In the genomic region with DNA sequence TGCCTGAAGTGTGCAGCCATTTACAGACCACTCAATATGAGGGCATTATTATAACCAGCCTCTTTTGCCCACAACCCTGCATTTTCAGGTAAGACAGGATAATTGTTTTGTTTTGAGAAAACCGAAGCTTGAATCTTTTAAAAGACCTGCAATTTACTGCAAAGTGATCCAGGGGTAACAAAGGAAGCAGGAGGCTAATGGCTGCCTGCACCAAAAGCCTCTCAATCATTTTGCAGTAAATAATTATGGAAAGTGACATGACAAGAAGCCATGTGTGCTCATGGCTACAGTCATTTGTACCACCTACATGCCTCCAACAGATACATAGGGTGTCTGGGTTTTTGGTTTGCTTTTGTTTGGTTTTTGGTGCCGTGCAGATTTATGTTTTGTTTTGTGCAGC, we compare ENCODE assay signal across 8 mouse cellular contexts. TPM values are rescaled to one million over a fixed set of nuclear protein-coding genes. Genes with fewer than 3 reads are reported as not detected.
A peak's percentile ranks its signal among the peaks of the same experiment; 100 is the strongest.
DNase-seq lines count a peak whose midpoint lies in the region; ATAC-seq and TF ChIP-seq lines count a peak whose summit lies in the region.
"Had no signal": no experiment of that assay in that cellular context is flagged by ENCODE, and none has a peak within 500 bp of the region (broad histone marks: within the 10 kb centered on the region; RNA-seq: fewer than 3 reads in every experiment).

No protein-coding gene starts in this region.

- 0 out of 2 replicates have a peak, but pooled peaks cover 3% of the 10 kb centered on the region for H3K36me3 ChIP-seq in lung, postnatal 0 days (ENCODE audit: insufficient read depth, low read length)
- peaks cover 13% of the 10 kb centered on the region for H3K36me3 ChIP-seq in forebrain, embryonic 15.5 days
- H3K36me3 ChIP-seq in liver, embryonic 12.5 days: peaks cover 66% of the 10 kb centered on the region
- H3K36me3 ChIP-seq in stomach, postnatal 0 days (ENCODE audit: control insufficient read depth, insufficient read depth, low read length): no peaks in the 10 kb centered on the region; the same call in none of the 2 replicates

- no peak for TF ChIP-seq EP300 in lung, postnatal 0 days (IDR thresholded peaks at IDR 0.05)
- TF ChIP-seq EP300 in stomach, postnatal 0 days (optimal IDR thresholded peaks at IDR 0.05): no peak

- no peak overlapping the region; the same call in 1 of the 2 replicates for H3K9ac ChIP-seq in lung, postnatal 0 days (replicated peaks; ENCODE audit: low read depth)
- H3K9ac ChIP-seq in forebrain, embryonic 15.5 days (replicated peaks): peak overlapping the region; percentile 38
- peak overlapping the region; percentile 98; the same call in 1 of the 2 replicates for H3K9ac ChIP-seq in liver, embryonic 12.5 days
- no peak overlapping the region for H3K9ac ChIP-seq in stomach, postnatal 0 days (ENCODE audit: low read length)

- H3K4me2 ChIP-seq in lung, postnatal 0 days (replicated peaks; ENCODE audit: low read depth, low read length): peak overlapping the region; percentile 83
- H3K4me2 ChIP-seq in forebrain, embryonic 15.5 days (replicated peaks): peak overlapping the region; percentile 83
- peak overlapping the region; percentile 93 for H3K4me2 ChIP-seq in liver, embryonic 12.5 days
- peak overlapping the region; percentile 86 for H3K4me2 ChIP-seq in stomach, postnatal 0 days (replicated peaks; ENCODE audit: low read depth)

- 0 out of 2 replicates have a peak overlapping the region, but pooled peaks have one; percentile 86 for H3K4me3 ChIP-seq in lung, postnatal 0 days (ENCODE audit: low read depth, low read length)
- H3K4me3 ChIP-seq in forebrain, embryonic 15.5 days: peak overlapping the region; percentile 99
- H3K4me3 ChIP-seq in liver, embryonic 12.5 days: peak overlapping the region; percentile 34
- H3K4me3 ChIP-seq in stomach, postnatal 0 days (ENCODE audit: low read depth, low read length): peak overlapping the region; percentile 23

- H3K9me3 ChIP-seq in lung, postnatal 0 days (ENCODE audit: low read length): no peaks in the 10 kb centered on the region
- H3K9me3 ChIP-seq in forebrain, embryonic 15.5 days: no peaks in the 10 kb centered on the region
- no peaks in the 10 kb centered on the region for H3K9me3 ChIP-seq in liver, embryonic 12.5 days (replicated peaks)
- H3K9me3 ChIP-seq in stomach, postnatal 0 days (ENCODE audit: control insufficient read depth, low read length): no peaks in the 10 kb centered on the region

- H3K27ac ChIP-seq in lung, postnatal 0 days (ENCODE audit: low read length): no peak overlapping the region
- H3K27ac ChIP-seq in forebrain, embryonic 15.5 days (replicated peaks): peak overlapping the region; percentile 49; the same call in 1 of the 2 replicates
- H3K27ac ChIP-seq in liver, embryonic 12.5 days: 0 out of 2 replicates have a peak overlapping the region, but pooled peaks have one; percentile 25
- H3K27ac ChIP-seq in stomach, postnatal 0 days (replicated peaks): 0 out of 2 replicates have a peak overlapping the region, but pooled peaks have one; percentile 30

- WGBS in lung, postnatal 0 days: 43% methylated on average over 2 of the region's 2 CpGs
- WGBS in forebrain, embryonic 15.5 days: 32% methylated on average over 2 of the region's 2 CpGs
- WGBS in liver, embryonic 12.5 days (ENCODE audit: insufficient replicate concordance): 76% methylated on average over 2 of the region's 2 CpGs
- WGBS in stomach, postnatal 0 days: 33% methylated on average over 2 of the region's 2 CpGs

- no peak for ATAC-seq in lung, postnatal 0 days
- no peak for ATAC-seq in forebrain, embryonic 15.5 days (replicated peaks)
- ATAC-seq in liver, embryonic 12.5 days: no peak
- ATAC-seq in stomach, postnatal 0 days (ENCODE audit: low FRiP score, low TSS enrichment): no peak

- no peak for TF ChIP-seq CTCF in lung, postnatal 0 days (IDR thresholded peaks at IDR 0.05)
- no peak for TF ChIP-seq CTCF in stomach, postnatal 0 days (IDR thresholded peaks at IDR 0.05; ENCODE audit: low read depth)

- DNase-seq in lung, postnatal 0 days (ENCODE audit: low spot score): no peak
- no peak for DNase-seq in lung, postnatal 4 days
- DNase-seq in stomach, postnatal 0 days (ENCODE audit: low spot score): no peak
- no peak for DNase-seq in adrenal gland, postnatal 36 days
- DNase-seq in frontal cortex, postnatal 36 days (ENCODE audit: low spot score in 2 of 2): no peak
- DNase-seq: thymus, postnatal 14 days had no signal

- H3K27me3 ChIP-seq in lung, postnatal 0 days (replicated peaks; ENCODE audit: insufficient read depth, low read length): no peaks in the 10 kb centered on the region
- no peaks in the 10 kb centered on the region for H3K27me3 ChIP-seq in forebrain, embryonic 15.5 days
- H3K27me3 ChIP-seq in liver, embryonic 12.5 days (replicated peaks): no peaks in the 10 kb centered on the region
- no peaks in the 10 kb centered on the region for H3K27me3 ChIP-seq in stomach, postnatal 0 days (ENCODE audit: control insufficient read depth, insufficient read depth, low read length)

- peaks cover 24% of the 10 kb centered on the region; the same call in 1 of the 2 replicates for H3K4me1 ChIP-seq in lung, postnatal 0 days (ENCODE audit: insufficient read depth, low read depth, low read length)
- peaks cover 69% of the 10 kb centered on the region for H3K4me1 ChIP-seq in forebrain, embryonic 15.5 days
- peaks cover 55% of the 10 kb centered on the region for H3K4me1 ChIP-seq in liver, embryonic 12.5 days
- peaks cover 5% of the 10 kb centered on the region; the same call in 1 of the 2 replicates for H3K4me1 ChIP-seq in stomach, postnatal 0 days (replicated peaks; ENCODE audit: control insufficient read depth, insufficient read depth)

RNA-seq across cellular contexts. Expression of a gene that starts 4.7 kb away (rescaled TPM):
- 21.4 and 25.5 TPM in 2 replicates for polyA plus RNA-seq in lung, postnatal 0 days (2015; fragmentation: Nextera tagmentation; extraction: Ambion mirVana)
- polyA plus RNA-seq in forebrain, embryonic 15.5 days (2015; fragmentation: Nextera tagmentation; extraction: Ambion mirVana): 13.5 and 14.8 TPM in 2 replicates
- 11.2 and 11.6 TPM in 2 replicates for polyA plus RNA-seq in liver, embryonic 12.5 days (2016; fragmentation: Nextera tagmentation; extraction: Ambion mirVana)
- 17.5 and 19.6 TPM in 2 replicates for polyA plus RNA-seq in stomach, postnatal 0 days (2015; fragmentation: Nextera tagmentation; extraction: Ambion mirVana)
- total RNA-seq in adrenal gland, postnatal 36 days (2021): 10 to 100 TPM; 72.5 to 82.2 TPM

RNA-seq across cellular contexts. Expression of a gene that starts 26.8 kb away (rescaled TPM):
- polyA plus RNA-seq in lung, postnatal 0 days (2015; fragmentation: Nextera tagmentation; extraction: Ambion mirVana): 259 and 268 TPM in 2 replicates
- polyA plus RNA-seq in forebrain, embryonic 15.5 days (2015; fragmentation: Nextera tagmentation; extraction: Ambion mirVana): 576 and 626 TPM in 2 replicates
- polyA plus RNA-seq in liver, embryonic 12.5 days (2016; fragmentation: Nextera tagmentation; extraction: Ambion mirVana): 121 and 125 TPM in 2 replicates
- 187 and 198 TPM in 2 replicates for polyA plus RNA-seq in stomach, postnatal 0 days (2015; fragmentation: Nextera tagmentation; extraction: Ambion mirVana)
- total RNA-seq in adrenal gland, postnatal 36 days (2021): 10 to 100 TPM; 64.9 to 68.8 TPM

RNA-seq across cellular contexts. Expression of a gene that starts 49.7 kb away (rescaled TPM):
- polyA plus RNA-seq in lung, postnatal 0 days (2015; fragmentation: Nextera tagmentation; extraction: Ambion mirVana): 5.7 and 6.2 TPM in 2 replicates
- polyA plus RNA-seq in forebrain, embryonic 15.5 days (2015; fragmentation: Nextera tagmentation; extraction: Ambion mirVana): 0.34 and 0.41 TPM in 2 replicates
- 5.8 and 6.2 TPM in 2 replicates for polyA plus RNA-seq in liver, embryonic 12.5 days (2016; fragmentation: Nextera tagmentation; extraction: Ambion mirVana)
- 0.77 and 0.85 TPM in 2 replicates for polyA plus RNA-seq in stomach, postnatal 0 days (2015; fragmentation: Nextera tagmentation; extraction: Ambion mirVana)
- total RNA-seq in adrenal gland, postnatal 36 days (2021): 1 to 10 TPM; 2.0 to 2.3 TPM

RNA-seq across cellular contexts. Expression of a gene that starts 55.8 kb away (rescaled TPM):
- 3,011 and 3,180 TPM in 2 replicates for polyA plus RNA-seq in lung, postnatal 0 days (2015; fragmentation: Nextera tagmentation; extraction: Ambion mirVana)
- 3,682 and 3,685 TPM in 2 replicates for polyA plus RNA-seq in forebrain, embryonic 15.5 days (2015; fragmentation: Nextera tagmentation; extraction: Ambion mirVana)
- polyA plus RNA-seq in liver, embryonic 12.5 days (2016; fragmentation: Nextera tagmentation; extraction: Ambion mirVana): 3,798 and 3,900 TPM in 2 replicates
- 4,199 and 4,786 TPM in 2 replicates for polyA plus RNA-seq in stomach, postnatal 0 days (2015; fragmentation: Nextera tagmentation; extraction: Ambion mirVana)
- 1,000 to 10,000 TPM; 1,935 TPM for total RNA-seq in adrenal gland, postnatal 36 days (2021)

Comparison
In these comparisons a context has a peak if more than half of its experiments do, and no peak if none do; other contexts are left out.
1. H3K4me3 ChIP-seq: peak in every context shown above with its lines; median percentile 99 in forebrain, embryonic 15.5 days; 86 in lung, postnatal 0 days; 34 in liver, embryonic 12.5 days; 23 in stomach, postnatal 0 days.
2. H3K9ac ChIP-seq: peak in forebrain, embryonic 15.5 days (single experiment) and liver, embryonic 12.5 days (single experiment); none in lung, postnatal 0 days (single experiment) and stomach, postnatal 0 days (single experiment).
3. Peak in every context shown above with its lines, with median percentiles within 50 percentile points of each other: H3K4me2 ChIP-seq.